Mouse (Mus musculus) kidney, adult 9 months (tissue): ENCODE data around the gene Odf4.
A peak's percentile ranks its signal among the peaks of the same experiment; 100 is the strongest.
"Not testable (repeated sequence)": the region's sequence is repeated elsewhere in the genome, so short reads cannot be mapped to it uniquely, and the experiment has no call there.

Source experiments
- DNase-seq: peaks from one replicate; pipeline ENCODE4 v3.0.0; 2022

Gene Odf4

DNA sequence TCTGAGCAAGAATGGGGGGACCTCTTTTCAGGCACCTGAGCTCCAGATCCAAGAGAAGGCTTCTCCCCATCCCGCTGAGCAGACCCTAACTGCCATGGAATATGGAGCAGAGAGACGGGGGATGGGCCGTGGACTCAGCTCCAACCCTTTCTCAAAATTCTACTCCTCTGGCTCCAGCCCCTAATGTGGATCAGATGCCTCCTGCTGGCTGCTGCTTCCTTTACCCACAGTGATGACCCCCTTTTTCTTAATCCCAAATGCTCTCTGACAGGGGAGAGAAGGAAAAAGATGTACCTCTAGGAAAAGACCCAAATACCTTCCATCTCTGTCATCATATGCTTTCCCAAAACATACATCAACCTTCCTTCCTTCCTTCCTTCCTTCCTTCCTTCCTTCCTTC is at the start of gene Odf4:
Odf4 (minus strand) TSS at position 101 of the 400 bp plus-strand sequence.
- DNase-seq: no peak

DNA sequence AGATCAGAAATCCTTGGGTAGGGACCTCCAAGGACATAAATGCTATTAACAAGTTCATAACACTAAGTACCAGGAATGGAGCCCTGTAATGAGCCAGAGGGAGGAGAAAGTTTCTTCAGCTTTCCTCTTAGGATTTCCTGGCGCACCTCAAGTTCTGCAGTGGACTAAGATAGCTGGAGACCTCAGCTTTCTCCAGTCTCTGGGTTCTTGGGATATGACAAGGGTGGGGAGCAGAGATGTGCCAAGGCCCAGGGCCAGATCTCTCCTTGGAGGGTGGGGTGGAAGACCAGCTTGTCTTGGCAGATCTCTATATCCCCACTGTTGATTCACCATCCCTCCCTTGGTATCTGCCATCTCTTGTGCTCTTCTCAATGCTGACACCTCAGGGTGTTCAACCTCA is 48.7 kb upstream of the Odf4 start:
- no peak for DNase-seq

GRCm38 (mm10) chr11:68975085-68975484 is 48.2 kb upstream of the Odf4 start, which contains the start of gene Rangrf:
Rangrf (minus strand) TSS chr11:68975185.
- DNase-seq: no peak

DNA sequence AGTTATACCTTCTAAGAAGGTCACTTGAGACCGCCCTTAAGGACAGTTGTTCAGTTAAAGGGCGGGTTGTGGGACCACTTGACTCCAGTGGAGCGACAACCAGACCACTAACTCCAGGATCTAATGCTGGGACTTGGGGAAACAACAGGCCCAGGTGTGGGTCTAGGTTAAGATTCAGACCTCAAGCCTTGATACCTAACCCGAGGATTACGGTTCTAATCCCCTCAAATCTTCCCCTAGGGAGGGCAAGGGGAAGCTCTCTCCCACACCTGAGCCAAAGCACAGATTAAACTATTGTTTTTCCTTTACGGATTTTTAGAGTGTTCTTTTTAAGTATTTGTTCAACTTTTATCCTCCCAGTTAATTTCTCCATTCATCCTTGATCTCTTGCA is 47.2 kb upstream of the Odf4 start:
- DNase-seq: no peak

DNA sequence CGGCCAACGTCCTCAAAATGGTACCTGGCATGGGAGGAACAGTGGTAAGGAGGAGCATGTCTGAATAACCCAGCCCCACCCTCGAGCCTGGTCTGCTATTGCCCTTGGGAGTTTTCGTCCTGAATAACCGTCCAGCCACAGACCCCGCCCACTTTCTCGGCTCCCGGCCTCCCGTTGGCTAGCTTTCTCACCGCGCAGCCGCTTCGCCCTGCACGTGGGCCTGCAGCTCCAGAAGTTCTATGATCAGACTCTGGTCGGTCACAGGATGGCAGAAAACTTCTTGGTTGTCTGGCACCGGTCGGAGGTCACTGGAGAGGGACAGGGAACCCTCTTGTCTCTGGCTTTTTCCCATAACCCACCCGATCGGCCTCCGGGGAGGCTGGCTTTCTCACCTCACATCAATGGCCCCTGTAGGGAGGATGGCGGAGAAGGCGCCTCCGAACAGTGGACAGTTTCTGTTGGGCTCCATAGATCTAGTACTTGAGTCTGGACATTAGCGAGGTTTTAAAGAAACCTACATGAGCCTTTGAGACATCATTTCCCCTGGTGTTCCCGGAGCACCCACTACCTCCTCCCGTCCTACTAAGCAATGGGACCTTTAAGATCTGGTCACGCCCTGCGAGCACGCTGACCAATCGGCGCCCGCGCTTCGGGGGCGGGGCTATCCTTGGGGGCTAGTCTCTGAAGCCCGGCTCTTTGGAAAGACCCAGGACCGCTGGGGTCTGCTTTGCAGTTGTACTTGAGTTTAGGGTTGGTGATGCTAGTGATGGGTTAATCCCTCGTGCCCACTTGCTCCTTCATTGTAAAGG is 46.6 kb upstream of the Odf4 start:
- DNase-seq: peak; percentile 91

- peak; percentile 65 for DNase-seq
These were observed 43.4 kb upstream of the Odf4 start for GRCm38 (mm10) chr11:68970232-68970631.

- DNase-seq: no peak
These were observed 41.9 kb upstream of the Odf4 start for GRCm38 (mm10) chr11:68968752-68969151.

- DNase-seq: peak; percentile 94
These were observed 40.7 kb upstream of the Odf4 start, which contains the start of gene Slc25a35 for GRCm38 (mm10) chr11:68967337-68968282. Slc25a35 (plus strand) TSS chr11:68968131.

- no peak for DNase-seq
These were observed 39.7 kb upstream of the Odf4 start for GRCm38 (mm10) chr11:68966554-68966953.

DNA sequence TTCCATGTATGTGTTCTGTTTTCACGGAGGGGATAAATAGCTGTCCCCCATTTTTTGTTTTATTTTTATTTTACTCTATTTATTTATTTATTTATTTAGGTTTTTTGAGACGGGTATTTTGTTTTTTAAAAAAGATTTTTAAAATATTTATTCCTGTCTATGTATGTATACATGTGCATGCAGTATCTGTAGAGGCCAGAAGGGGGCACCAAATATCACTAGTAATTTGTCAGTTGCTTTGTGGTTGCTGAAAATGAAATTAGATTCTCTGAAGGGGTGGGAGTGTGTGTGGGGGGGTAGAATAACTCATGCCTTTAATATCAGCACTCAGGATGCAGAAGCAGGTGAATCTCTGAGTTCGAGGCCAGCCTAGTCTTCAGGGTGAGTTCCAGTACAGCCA is 39.0 kb upstream of the Odf4 start:
- peak; percentile 75 for DNase-seq

- DNase-seq: no peak
These were observed 38.2 kb upstream of the Odf4 start for GRCm38 (mm10) chr11:68965050-68965449.

DNA sequence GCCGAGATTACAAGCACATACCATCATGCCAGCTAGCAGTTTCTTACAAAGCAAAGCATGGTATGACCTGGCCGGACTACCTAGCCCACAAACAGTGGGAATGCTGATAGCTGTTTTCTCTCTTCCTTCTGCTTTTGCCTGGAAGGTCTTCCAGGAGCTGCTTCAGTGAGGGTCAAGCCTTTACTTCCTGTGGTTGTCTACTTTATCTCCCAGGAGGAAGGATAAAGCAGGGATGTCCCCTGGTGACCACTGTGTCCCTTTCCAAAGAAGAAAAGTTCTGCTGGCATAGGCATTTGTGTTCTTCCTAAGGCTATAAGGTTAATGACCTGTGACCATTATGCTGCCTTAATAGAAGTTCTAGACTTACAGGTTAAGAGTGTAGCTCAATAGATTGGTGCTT is 36.5 kb upstream of the Odf4 start:
- no peak for DNase-seq

DNA sequence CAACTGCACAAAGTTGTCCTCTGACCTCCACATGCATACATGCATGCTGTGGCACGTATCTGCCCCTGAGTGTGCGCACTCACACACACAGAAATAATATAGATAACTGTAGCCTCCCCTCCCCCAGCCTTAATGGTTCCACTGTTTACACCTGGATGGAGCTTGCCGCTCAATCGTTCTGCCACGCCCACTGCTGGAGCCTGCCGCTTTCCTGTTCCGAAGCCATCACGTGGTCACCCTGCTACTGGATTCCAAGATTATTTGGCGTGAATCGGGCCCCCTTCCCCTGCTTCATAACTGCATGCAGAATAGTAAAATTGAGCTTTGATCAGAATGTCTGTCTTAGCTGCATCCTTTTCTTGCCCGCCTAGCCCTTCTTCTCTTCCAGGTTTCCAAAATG is 35.3 kb upstream of the Odf4 start:
- DNase-seq: not testable (repeated sequence)

GRCm38 (mm10) chr11:68961596-68961995 is 34.7 kb upstream of the Odf4 start:
- no peak for DNase-seq

GRCm38 (mm10) chr11:68957971-68958370 is 31.1 kb upstream of the Odf4 start:
- no peak for DNase-seq

DNA sequence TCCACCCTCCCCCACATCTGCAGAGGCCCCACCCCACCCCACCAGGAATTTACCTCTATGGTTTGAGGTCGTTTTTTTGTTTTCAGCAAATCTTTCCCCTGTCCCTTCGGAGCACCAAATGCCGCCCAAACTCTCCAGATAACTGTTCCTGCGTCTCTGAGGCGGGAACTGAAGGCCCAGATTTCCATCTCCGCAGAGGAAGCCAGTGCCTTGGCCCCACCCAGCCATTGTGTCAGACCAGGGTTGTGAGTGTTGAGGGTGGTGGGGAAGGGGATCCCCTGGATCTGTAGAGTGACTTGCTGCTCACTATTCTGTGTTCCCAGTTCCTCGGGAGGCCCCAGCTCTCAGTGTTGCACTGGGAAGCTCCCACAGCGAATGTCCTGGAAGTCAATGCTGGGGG is 30.4 kb upstream of the Odf4 start, which contains the start of gene Arhgef15:
Arhgef15 (minus strand) TSS at position 173 of the 400 bp plus-strand sequence.
- no peak for DNase-seq

- DNase-seq: no peak
These were observed 29.8 kb upstream of the Odf4 start for GRCm38 (mm10) chr11:68956697-68957096.

GRCm38 (mm10) chr11:68956107-68956506 is 29.2 kb upstream of the Odf4 start:
- DNase-seq: peak; percentile 57

DNA sequence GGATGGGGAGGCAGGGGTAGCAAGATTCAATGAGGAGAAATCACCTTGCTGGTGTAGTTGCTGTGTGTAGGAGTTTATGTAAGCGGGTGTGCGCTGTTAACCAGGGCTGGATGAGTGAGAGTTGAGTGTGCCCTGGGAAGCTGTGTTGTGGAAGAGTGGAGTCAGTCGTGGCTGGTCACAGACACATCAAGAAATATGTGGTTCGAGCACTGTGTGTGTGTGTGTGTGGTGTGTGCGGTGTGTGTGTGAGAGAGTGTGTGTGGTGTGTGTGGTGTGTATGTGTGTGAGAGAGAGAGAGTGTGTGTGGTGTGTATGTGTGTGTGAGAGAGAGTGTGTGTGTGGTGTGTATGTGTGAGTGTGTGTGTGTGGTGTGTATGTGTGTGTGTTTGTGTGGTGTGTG is 28.6 kb upstream of the Odf4 start:
- DNase-seq: no peak

DNA sequence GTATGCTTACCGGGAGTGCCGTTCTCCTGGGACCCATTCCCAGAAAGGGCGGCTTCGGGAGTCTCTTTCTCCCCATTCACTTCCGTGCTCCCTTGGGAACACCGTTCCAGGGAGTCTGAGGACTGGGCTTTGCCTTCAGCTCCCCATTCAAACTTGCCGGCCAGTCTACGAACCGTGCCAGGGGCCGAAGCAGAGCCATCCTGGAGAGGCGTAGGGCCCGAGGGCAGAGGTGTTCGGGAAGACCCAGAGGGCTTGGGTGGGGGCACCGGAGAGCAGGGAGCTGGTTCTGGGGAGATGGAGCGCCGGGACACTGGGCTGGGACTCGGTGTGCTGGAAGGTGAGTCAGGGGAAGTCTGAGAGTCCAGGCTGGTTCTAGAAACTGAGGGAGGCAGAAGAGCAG is 27.5 kb upstream of the Odf4 start:
- DNase-seq: no peak

DNA sequence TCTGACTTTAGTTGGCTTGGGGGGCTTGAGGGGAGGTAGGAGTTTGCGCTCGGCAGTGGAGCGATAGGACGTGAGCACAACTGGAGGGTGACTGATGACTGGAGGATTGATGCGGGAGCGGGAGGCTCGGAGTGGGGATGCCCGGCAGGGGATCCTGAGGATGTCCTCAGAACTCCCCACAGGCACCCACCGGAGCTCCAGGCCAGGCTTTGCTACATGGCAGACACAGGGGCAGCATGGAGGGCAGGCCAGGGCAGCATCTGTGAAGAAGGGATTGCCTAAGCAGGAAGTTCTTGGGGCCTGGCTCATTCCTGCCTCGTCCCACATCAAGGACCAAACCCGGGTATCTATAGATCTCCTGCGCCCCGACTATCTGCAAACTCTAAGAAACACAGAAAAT is 27.0 kb upstream of the Odf4 start:
- no peak for DNase-seq

GRCm38 (mm10) chr11:68947542-68947993 is 20.7 kb upstream of the Odf4 start:
- no peak for DNase-seq

DNA sequence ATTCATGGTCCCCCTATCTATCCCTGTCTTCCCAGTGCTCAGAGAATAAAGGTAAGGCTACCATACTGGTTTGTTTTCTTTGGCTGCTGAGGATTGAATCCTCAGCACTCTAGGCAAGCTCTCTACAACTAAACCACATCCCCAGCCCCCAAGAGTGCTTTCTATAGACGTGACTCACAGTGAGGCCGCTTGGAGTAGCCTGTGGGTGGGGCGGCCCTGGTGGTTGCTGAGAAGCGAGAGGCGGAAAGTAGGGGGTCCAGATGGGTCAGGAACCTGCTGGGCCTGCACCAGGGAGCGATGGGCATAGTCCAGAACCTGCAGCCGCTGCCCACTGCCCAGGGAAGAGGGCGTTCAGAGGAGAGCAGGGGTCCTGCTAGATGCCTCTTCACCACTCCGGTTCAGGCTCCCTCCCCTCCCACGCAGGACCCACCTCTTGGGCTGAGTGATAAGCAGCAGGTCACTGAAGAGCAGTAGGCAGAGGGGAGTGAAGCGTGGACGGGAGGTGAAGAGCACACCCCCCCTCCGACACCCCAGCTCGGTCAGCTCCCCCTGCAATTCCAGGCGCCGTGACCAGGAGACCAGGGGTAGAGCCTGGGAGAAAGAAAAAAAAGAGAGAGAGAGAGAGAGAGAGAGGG is 20.0 kb upstream of the Odf4 start:
- no peak for DNase-seq
